Mouse (Mus musculus) right cerebral cortex, postnatal 14 days (tissue): ENCODE data around the gene Cyp8b1.

Experiments used
- DNase-seq: peaks from one replicate; pipeline ENCODE4 v3.0.0; 2022

The Cyp8b1 gene

DNA sequence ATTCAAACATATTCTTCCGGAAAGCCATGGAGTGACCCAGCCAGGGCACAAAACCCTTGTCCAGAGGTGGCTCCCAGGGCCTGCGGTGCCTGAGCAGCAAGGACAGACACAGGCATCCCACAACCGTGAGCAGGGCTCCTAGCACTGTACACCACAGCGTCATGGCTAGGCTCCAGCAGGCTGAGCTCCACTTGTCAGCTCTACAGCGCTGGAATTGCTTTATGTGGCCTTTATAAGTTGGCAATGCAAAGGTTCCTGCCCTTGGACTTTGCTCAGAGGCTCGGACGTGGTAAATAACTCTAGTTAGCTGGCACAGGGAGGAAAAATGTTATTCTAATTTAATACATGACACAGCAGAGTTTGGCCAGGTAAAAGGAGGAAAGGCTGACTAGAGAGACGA lies at the start of gene Cyp8b1:
Cyp8b1 (minus strand) TSS at position 204 of the 400 bp plus-strand sequence.
- DNase-seq: no peak

DNA sequence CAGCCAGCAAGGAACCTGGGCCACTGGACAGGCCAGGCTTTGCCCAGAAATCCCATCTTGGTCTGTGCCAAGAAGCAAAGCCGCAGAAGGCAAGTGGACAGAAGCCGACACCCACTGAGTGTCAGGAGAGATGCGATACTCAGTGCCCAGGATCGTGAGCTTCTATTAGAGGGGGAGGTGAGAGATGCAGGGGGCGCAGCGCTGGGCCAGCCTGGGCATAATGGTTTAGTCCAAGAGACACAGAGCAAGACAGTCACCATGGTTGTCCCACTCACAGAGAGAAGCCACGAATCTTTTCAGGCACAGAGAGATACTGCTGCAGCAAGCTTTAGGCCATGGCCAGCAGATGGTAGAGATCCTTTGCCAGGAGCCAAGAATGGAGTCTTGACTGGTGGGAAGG lies 48.8 kb upstream of the Cyp8b1 start:
- DNase-seq: no peak

DNA sequence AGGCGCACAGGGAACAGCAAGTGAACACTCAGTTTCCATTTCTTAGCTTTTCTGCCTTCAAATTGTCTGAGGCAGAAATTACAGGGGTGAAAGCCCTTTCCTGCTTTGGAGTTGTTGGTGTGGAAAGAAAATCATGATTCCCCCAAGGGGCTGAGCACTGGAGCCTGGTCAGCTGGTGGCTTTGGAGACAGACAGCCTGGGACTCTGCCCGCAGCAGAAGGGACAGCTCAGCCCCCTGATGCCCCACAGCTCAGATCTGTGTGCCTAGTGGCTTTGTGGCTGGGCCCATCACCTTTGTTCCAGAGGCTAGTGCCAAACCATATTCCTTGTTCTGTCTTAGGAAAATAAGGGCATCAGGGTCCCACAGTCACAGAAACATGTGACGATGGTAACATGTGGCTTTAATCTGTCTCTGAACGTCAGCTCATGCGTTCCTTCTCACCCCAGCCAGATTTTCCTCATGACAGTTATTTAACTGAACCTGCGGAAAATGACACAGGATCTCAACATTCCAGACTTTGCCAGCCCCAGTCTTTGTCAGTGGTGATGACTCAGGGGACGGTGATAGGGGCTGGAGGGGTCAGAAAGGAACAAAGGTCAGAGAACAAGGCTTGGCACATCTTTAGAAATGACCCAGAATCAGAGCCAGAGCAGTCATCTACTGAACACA lies 44.0 kb upstream of the Cyp8b1 start:
- DNase-seq: no peak

GRCm38 (mm10) chr9:121952596-121952995 lies 36.5 kb upstream of the Cyp8b1 start:
- no peak for DNase-seq

- no peak for DNase-seq
Measured at GRCm38 (mm10) chr9:121951114-121951423, 35.0 kb upstream of the Cyp8b1 start.

DNA sequence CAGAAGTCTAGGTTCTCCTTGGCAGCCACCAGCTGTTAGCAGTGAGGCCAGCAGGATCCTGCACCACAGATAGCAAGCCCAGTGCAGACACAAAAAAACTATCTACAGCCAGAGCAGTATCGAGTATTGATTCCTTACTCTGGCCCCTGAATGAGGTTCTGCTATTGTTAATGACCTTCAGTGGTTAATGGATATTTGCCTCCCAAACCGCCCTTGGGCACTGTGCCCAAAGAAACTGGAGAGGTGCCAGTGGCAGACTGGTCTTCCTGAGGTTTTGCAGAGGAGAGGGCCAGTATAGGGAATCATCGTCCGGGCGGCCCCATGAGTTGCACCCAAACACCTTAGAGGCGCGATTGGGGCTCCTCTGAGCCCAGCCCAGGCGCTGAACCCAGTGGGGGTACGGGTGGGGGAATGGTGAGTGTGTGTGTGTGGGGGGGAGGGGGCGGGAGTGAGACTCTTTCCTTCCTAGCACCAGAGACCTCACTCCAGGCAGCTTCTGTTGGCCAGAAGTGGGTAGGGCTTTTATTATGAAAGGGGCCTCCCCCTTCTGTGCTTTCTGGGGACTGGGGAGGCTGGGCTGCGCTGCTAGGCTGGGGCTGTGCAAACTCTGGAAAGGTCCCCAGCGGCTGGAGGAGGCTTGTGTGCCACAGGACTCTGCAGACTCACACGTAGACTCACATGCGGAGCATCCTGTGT lies 34.5 kb upstream of the Cyp8b1 start, which contains the start of gene Fam198a:
Fam198a (plus strand) TSS at position 571 of the 696 bp plus-strand sequence.
- peak; percentile 55 for DNase-seq

- no peak for DNase-seq
Measured at GRCm38 (mm10) chr9:121948431-121948830, 32.3 kb upstream of the Cyp8b1 start.

GRCm38 (mm10) chr9:121947784-121948183 lies 31.7 kb upstream of the Cyp8b1 start:
- peak; percentile 70 for DNase-seq

DNA sequence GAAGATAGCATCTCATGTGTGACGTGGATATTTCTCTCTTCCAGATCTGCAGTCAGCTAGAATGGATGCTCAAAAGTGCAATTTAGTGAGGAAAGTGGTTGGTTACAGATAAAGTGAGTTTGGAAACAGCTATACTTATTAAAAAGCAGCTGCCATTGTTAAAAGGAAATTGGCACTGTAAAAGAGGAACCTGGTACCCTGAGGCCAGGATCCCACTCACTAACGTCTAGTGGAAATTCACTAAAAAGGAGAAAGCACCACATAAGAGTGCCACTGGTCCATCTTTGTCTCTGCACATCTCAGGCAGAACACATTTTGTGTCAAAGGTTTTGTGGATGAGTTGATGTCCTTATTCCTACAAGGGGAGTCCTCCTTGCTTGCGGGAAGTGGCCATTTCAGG lies 27.5 kb upstream of the Cyp8b1 start:
- no peak for DNase-seq

DNA sequence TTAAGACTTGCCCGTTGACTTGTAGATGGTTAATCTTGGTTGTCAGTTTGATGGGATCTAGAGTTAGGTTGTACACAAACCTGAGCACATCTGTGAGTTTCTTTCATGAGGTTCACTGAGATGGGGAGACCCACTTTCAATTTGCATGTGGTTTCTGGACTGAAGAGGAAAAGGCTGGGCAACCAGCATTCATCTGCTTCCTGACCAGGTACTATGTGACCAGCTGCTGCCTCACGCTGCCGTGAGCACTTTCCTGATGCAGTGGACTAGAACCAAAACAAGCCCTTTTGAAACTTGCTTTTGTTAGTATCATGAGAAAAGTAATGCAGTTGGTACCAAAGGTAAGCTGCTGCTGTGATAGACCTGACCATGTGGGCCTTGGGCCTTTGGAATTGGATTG lies 26.9 kb upstream of the Cyp8b1 start:
- DNase-seq: no peak

- no peak for DNase-seq
Measured at GRCm38 (mm10) chr9:121937944-121938355, 21.8 kb upstream of the Cyp8b1 start.

DNA sequence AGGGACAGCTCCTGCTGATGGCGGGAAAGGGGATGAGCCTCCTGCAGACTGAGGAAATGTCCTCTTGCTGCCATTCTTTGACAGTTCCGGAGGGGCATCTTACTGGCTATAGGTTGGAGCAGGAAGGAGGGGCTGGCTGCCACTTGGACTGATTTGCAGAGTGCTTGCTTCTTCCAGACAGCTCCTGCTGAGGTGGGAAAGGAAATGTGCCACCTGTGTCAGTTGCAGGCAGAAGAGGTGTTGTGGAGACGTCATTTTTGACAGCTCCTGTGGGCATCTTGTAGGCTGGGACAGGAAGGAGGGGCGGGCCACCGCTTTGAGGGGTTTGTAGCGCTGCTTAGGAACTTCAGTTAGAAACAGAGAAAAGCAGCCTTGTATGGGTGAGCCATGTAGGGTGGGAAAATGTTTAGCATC lies 21.4 kb upstream of the Cyp8b1 start:
- no peak for DNase-seq

GRCm38 (mm10) chr9:121936952-121937351 lies 20.8 kb upstream of the Cyp8b1 start:
- DNase-seq: no peak

DNA sequence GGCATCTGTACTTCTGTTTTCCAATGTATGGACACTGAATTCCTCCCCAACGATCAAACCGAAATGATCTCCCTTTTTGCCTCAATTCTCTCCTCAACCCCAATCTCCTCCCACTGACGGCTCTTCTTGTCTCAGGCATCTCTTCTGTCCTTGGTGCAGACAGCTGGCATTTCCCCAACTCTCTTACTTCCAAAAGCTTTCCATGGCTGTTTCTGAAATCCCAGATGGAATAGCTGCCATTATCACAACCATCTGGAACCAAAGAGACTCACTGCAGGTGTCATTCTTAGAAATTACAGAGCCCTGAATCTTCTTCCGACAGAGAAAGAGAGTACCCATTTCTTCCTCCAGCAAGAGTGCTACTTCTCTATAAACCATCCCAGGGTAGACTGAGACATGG lies 18.8 kb upstream of the Cyp8b1 start:
- DNase-seq: no peak

GRCm38 (mm10) chr9:121928498-121928897 lies 12.4 kb upstream of the Cyp8b1 start:
- peak; percentile 68 for DNase-seq

- no peak for DNase-seq
Measured at GRCm38 (mm10) chr9:121927721-121928120, 11.6 kb upstream of the Cyp8b1 start.

DNA sequence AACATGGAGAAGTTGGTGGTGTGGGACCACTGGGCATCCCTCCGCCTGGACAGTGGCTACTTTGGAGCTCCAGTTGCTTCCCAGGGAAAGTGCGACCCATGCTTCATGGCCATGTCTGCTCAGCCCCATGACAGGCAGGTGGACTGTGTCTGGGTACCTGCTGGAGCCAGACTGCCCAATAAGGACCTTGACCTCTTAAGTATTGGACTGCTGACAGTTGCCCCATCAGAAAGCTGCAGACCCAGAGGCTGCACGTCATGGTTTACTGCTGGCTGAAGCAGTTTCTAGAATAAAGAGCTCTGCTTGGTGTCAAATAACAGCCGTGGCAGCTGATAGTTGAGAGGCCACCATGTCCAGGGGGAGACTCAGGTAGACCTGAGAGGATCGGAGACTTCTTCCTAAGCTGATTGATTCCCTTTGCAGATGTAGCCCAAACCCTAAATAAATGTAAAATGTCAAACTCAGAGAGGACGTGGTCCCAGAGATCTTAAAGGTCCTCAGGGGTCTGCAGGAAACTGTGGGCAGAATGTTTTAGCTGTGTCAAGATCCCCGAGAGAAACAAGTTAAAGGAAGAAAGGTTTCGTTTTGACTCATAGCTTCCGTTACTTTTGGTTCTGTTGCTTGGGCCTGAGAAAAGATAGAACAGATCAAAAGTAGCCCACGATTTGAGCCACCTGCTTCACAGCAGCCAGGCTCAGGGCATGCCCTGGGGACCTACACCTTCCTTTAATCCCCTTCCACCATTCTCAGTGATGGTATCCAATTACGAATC lies 10.7 kb upstream of the Cyp8b1 start:
- no peak for DNase-seq

- DNase-seq: no peak
Measured at GRCm38 (mm10) chr9:121925959-121926358, 9.9 kb upstream of the Cyp8b1 start.

DNA sequence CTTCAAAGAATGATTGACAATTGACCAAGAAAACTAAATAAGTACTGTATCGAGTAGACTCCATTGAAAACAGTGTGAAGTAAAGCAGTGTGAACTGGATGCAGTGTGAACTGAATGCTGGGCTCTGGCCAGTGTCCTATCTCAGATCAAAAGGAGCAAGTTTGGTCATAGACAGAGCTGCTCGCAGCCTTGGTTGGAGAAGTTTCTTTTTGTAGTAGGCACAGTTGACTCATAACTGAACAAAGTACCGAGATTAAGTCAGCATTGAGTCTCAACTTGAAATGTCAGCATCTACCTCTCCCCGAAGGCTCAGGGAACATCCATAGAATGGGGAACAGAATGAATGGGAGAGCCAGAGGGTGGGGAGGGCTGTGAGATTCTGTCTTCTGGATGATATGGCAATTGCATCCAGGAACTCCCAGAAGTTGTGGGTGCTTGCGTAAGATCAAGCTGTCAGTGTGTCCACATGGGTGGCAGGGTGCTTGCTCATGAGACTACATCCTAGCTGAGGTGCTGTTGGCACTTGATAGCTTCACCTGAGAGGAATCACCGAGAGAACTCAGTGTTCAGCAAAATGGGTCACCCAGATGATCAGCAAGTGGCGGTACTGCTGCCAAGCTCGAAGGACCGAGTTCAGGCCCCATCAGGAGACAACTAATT lies 8.9 kb upstream of the Cyp8b1 start:
- no peak for DNase-seq

DNA sequence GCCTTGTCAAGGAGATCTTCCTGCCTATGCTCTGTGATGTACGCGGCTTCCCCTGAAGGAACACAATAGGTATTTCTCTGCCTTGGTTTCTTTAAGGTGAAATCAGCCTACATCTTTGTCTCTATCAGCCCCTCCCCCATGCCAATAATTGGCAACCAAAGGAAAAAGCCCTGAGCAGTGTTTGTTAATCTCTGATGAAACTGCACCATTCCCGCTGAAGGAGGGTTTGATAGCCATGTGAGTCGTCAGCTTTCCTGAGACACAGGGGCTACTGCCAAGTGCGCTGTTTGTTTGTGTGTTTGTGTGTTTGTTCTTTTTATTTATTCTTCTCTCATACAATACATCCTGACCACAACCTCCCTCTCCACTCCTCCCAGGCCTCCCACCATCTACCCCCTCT lies 7.8 kb upstream of the Cyp8b1 start:
- DNase-seq: no peak

- no peak for DNase-seq
Measured at GRCm38 (mm10) chr9:121923443-121923842, 7.3 kb upstream of the Cyp8b1 start.

DNA sequence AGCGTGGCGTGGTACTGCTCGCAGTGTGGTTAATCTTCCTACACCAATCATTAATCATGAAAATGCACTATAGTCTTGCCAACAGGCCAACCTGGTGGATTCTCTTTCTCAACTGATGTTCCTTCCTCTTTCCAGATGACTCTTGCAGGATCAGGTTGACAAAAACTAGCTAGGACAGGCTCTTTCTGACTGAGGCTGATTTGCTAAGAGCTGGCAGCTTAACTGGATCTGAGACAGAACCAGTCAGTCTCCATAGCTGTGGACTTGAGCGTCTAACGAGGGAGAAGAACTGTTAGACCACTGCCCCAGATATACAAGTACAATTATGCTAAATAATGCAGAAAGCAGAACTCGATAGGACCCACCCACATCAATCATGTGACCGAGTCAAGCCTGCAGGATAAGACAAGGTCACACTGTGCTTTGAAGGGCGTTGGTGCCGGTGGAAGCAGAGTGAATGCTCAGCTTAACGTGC lies 3.0 kb upstream of the Cyp8b1 start:
- DNase-seq: no peak

- no peak for DNase-seq
Measured at GRCm38 (mm10) chr9:121915056-121915455, 1.0 kb downstream of the Cyp8b1 start.
